Mouse (Mus musculus): ENCODE data around the gene Birc3. TPM values are rescaled to one million over a fixed set of nuclear protein-coding genes. Genes with fewer than 3 reads are reported as not detected.

The Birc3 gene
- polyA plus RNA-seq, 1 experiment from 2014 or later: 37.6 TPM

- H3K27ac ChIP-seq: no peak overlapping the region
- 83% methylated on average over 4 of the region's 5 CpGs for WGBS (ENCODE audit: missing documents)
- H3K79me2 ChIP-seq (ENCODE audit: inconsistent target): no peaks in the 10 kb centered on the region
- H3K4me3 ChIP-seq (ENCODE audit: inconsistent target): no peak overlapping the region
- H3K36me3 ChIP-seq (ENCODE audit: inconsistent target): no peaks in the 10 kb centered on the region
Observed at GRCm38 (mm10) chr9:7805101-7805506, 67.9 kb downstream of the Birc3 start.

Other genes with a start within 250 kb of the Birc3 start
- gene Mmp20, start 245.0 kb downstream of the Birc3 start, polyA plus RNA-seq (2018): not detected in 3 replicates
- gene Mmp7, start 181.1 kb downstream of the Birc3 start, polyA plus RNA-seq (2018): not detected in 3 replicates
- gene Tmem123, start 109.1 kb downstream of the Birc3 start, polyA plus RNA-seq (2018): 69.1 to 94.1 TPM (median 88.5 TPM) in 3 replicates
- 10.9 to 18.8 TPM (median 13.6 TPM) in 3 replicates for gene Birc2, start 36.1 kb downstream of the Birc3 start, polyA plus RNA-seq (2018)
- 0.03 TPM in 1 of 3 replicates, not detected in the others for gene Yap1, start 131.4 kb upstream of the Birc3 start, polyA plus RNA-seq (2018)
- not detected in 3 replicates for gene Cfap300, start 169.6 kb upstream of the Birc3 start, polyA plus RNA-seq (2018)